Mouse (Mus musculus): ENCODE data around the gene Mmab. TPM values are rescaled to one million over a fixed set of nuclear protein-coding genes. Genes with fewer than 3 reads are reported as not detected.

The Mmab gene
- polyA plus RNA-seq, 1 experiment from 2014 or later = 29.8 TPM

- no peaks in the 10 kb centered on the region for H3K9me3 ChIP-seq (ENCODE audit: control insufficient read depth, low read length)
- no peak overlapping the region for H3K4me2 ChIP-seq (ENCODE audit: low read depth, severe bottlenecking)
- H3K9ac ChIP-seq (ENCODE audit: low read length) = no peak overlapping the region
- H3K4me3 ChIP-seq (ENCODE audit: low read depth, low read length) = no peak overlapping the region
- ATAC-seq (ENCODE audit: insufficient number of reproducible peaks, low FRiP score, low TSS enrichment, low read depth) = no peak
- no peaks in the 10 kb centered on the region for H3K27me3 ChIP-seq (ENCODE audit: control insufficient read depth, insufficient read depth, low read length)
- DNase-seq (ENCODE audit: low spot score) = no peak
- H3K27ac ChIP-seq (replicated peaks; ENCODE audit: low read depth, low read length) = no peak overlapping the region
- WGBS = 47% methylated on average over 5 of the region's 5 CpGs
- H3K4me1 ChIP-seq (ENCODE audit: control insufficient read depth, insufficient read depth, low read length) = no peaks in the 10 kb centered on the region
- peaks cover 17% of the 10 kb centered on the region for H3K36me3 ChIP-seq (ENCODE audit: control insufficient read depth, insufficient read depth, low read length)
Measured at GRCm38 (mm10) chr5:114422591-114422990, 21.3 kb downstream of the Mmab start.

- 77% methylated on average over 11 of the region's 11 CpGs for WGBS
- peaks cover 24% of the 10 kb centered on the region for H3K36me3 ChIP-seq (ENCODE audit: control insufficient read depth, insufficient read depth, low read length)
- no peak overlapping the region for H3K27ac ChIP-seq (replicated peaks; ENCODE audit: low read depth, low read length)
Measured at GRCm38 (mm10) chr5:114421561-114422298, 22.1 kb downstream of the Mmab start.

DNA sequence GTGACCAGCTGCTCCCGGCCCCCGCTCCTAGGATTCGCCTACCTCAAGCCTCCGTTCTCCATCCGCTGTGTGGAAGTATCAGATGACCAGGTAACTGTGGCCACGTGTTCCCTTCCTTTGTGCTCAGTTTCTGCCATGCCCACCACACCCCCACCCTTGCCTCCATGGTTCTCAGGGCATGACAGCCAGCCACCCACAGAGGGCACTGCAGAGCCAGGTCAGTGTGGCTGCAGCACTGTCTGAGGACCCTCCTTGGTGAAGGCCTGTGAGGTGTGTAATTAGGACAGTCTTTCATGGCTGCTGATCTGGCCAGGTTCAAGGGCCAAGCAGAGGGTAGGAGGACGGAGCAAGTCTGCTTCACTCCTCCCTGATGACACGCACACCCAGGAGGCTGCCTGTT, 25.3 kb downstream of the Mmab start:
- H3K36me3 ChIP-seq (ENCODE audit: control insufficient read depth, insufficient read depth, low read length) = peaks cover 35% of the 10 kb centered on the region
- H3K4me1 ChIP-seq (ENCODE audit: control insufficient read depth, insufficient read depth, low read length) = no peaks in the 10 kb centered on the region
- no peak overlapping the region for H3K27ac ChIP-seq (replicated peaks; ENCODE audit: low read depth, low read length)
- no peak overlapping the region for H3K4me2 ChIP-seq (ENCODE audit: low read depth, severe bottlenecking)
- H3K27me3 ChIP-seq (ENCODE audit: control insufficient read depth, insufficient read depth, low read length) = no peaks in the 10 kb centered on the region
- DNase-seq (ENCODE audit: low spot score) = peak; percentile 46
- no peak overlapping the region for H3K4me3 ChIP-seq (ENCODE audit: low read depth, low read length)
- 83% methylated on average over 8 of the region's 8 CpGs for WGBS
- H3K9ac ChIP-seq (ENCODE audit: low read length) = no peak overlapping the region
- no peaks in the 10 kb centered on the region for H3K9me3 ChIP-seq (ENCODE audit: control insufficient read depth, low read length)
- no peak for ATAC-seq (ENCODE audit: insufficient number of reproducible peaks, low FRiP score, low TSS enrichment, low read depth)

More at GRCm38 (mm10) chr5:114421561-114422298, 22.1 kb downstream of the Mmab start:
- Histone ChIP-seq H3K4me1 (ENCODE audit: control insufficient read depth, insufficient read depth, low read length) (no peaks in the 10 kb centered on the region), H3K27me3 (ENCODE audit: control insufficient read depth, insufficient read depth, low read length) (no peaks in the 10 kb centered on the region), H3K4me3 (ENCODE audit: low read depth, low read length) (no peak overlapping the region), H3K9ac (ENCODE audit: low read length) (no peak overlapping the region), H3K9me3 (ENCODE audit: control insufficient read depth, low read length) (no peaks in the 10 kb centered on the region), H3K4me2 (ENCODE audit: low read depth, severe bottlenecking) (no peak overlapping the region)
- no peak for DNase-seq (ENCODE audit: low spot score)
- ATAC-seq (ENCODE audit: insufficient number of reproducible peaks, low FRiP score, low TSS enrichment, low read depth) = no peak

- 91% methylated on average over 8 of the region's 8 CpGs for WGBS
- H3K4me3 ChIP-seq (ENCODE audit: low read depth, low read length) = no peak overlapping the region
Measured at GRCm38 (mm10) chr5:114416855-114417254, 27.0 kb downstream of the Mmab start.

DNA sequence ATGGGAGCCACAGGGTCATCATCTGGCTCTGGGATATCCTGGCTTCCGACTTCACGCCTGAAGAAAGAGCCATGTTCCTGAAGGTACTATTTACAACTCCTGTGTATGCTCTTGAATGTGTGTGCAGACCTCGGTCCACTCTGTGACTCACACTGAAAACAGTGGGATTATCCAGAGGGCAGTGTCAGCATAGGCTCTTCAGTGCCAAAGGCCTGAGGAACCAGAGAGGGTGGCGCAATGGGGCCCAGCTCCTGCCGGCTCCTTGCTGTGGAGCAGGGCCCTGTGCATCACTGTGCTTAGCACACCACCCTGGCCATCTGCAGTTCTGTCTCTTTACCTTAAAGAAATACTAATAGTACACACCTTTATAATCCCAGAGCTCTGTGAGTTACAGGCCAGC, 28.3 kb downstream of the Mmab start:
- Histone ChIP-seq H3K36me3 (ENCODE audit: control insufficient read depth, insufficient read depth, low read length) (peaks cover 48% of the 10 kb centered on the region), H3K9me3 (ENCODE audit: control insufficient read depth, low read length) (no peaks in the 10 kb centered on the region), H3K27me3 (ENCODE audit: control insufficient read depth, insufficient read depth, low read length) (no peaks in the 10 kb centered on the region), H3K4me2 (ENCODE audit: low read depth, severe bottlenecking) (no peak overlapping the region), H3K27ac (replicated peaks; ENCODE audit: low read depth, low read length) (no peak overlapping the region), H3K9ac (ENCODE audit: low read length) (no peak overlapping the region), H3K4me1 (ENCODE audit: control insufficient read depth, insufficient read depth, low read length) (no peaks in the 10 kb centered on the region), H3K4me3 (ENCODE audit: low read depth, low read length) (no peak overlapping the region)
- no peak for DNase-seq (ENCODE audit: low spot score)
- no peak for ATAC-seq (ENCODE audit: insufficient number of reproducible peaks, low FRiP score, low TSS enrichment, low read depth)
- 91% methylated on average over 5 of the region's 5 CpGs for WGBS

More at GRCm38 (mm10) chr5:114416855-114417254, 27.0 kb downstream of the Mmab start:
- Histone ChIP-seq H3K9me3 (ENCODE audit: control insufficient read depth, low read length) (no peaks in the 10 kb centered on the region), H3K4me1 (ENCODE audit: control insufficient read depth, insufficient read depth, low read length) (no peaks in the 10 kb centered on the region), H3K27me3 (ENCODE audit: control insufficient read depth, insufficient read depth, low read length) (no peaks in the 10 kb centered on the region), H3K4me2 (ENCODE audit: low read depth, severe bottlenecking) (no peak overlapping the region), H3K27ac (replicated peaks; ENCODE audit: low read depth, low read length) (no peak overlapping the region), H3K9ac (ENCODE audit: low read length) (no peak overlapping the region), H3K36me3 (ENCODE audit: control insufficient read depth, insufficient read depth, low read length) (peaks cover 45% of the 10 kb centered on the region)
- ATAC-seq (ENCODE audit: insufficient number of reproducible peaks, low FRiP score, low TSS enrichment, low read depth) = no peak
- DNase-seq (ENCODE audit: low spot score) = no peak

GRCm38 (mm10) chr5:114413067-114413735, 30.7 kb downstream of the Mmab start:
- Histone ChIP-seq H3K9me3 (ENCODE audit: control insufficient read depth, low read length) (no peaks in the 10 kb centered on the region), H3K4me2 (ENCODE audit: low read depth, severe bottlenecking) (no peak overlapping the region), H3K36me3 (ENCODE audit: control insufficient read depth, insufficient read depth, low read length) (peaks cover 47% of the 10 kb centered on the region), H3K4me3 (ENCODE audit: low read depth, low read length) (no peak overlapping the region), H3K9ac (ENCODE audit: low read length) (no peak overlapping the region), H3K27me3 (ENCODE audit: control insufficient read depth, insufficient read depth, low read length) (no peaks in the 10 kb centered on the region), H3K4me1 (ENCODE audit: control insufficient read depth, insufficient read depth, low read length) (no peaks in the 10 kb centered on the region), H3K27ac (replicated peaks; ENCODE audit: low read depth, low read length) (no peak overlapping the region)
- ATAC-seq (ENCODE audit: insufficient number of reproducible peaks, low FRiP score, low TSS enrichment, low read depth) (no peak), DNase-seq (ENCODE audit: low spot score) (no peak)
- WGBS = 79% methylated on average over 16 of the region's 16 CpGs

DNA sequence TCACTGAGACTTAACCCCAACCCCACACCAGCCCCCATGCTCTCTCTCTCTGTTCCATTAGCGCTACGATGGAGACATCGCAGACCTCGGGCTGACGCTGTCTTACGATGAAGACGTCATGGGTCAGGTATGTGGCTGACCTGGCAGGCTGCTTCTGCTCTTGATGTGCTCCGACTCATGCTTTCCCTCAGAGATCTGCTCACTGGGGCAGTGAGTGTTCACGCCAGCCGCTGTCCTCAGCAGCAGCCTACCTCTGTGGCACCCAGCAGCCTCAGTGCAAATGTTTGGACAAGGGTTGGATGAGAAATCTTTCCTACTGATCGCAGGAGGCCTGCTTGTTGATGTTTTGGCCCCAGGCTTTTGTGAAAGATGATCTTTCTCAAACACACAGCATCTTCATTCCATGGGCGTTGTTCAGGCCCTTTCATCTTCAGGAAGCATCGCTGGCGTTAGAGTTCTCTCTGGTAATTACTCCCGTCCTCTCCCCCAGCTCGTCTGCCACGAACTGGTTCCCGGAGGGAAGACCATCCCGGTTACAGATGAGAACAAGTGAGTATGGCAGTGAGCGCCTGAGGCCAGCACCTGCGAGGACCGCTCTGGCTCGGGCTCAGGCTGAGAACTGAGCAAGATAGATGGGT, 31.4 kb downstream of the Mmab start:
- H3K27ac ChIP-seq (replicated peaks; ENCODE audit: low read depth, low read length) = no peak overlapping the region
- DNase-seq (ENCODE audit: low spot score) (no peak), ATAC-seq (ENCODE audit: insufficient number of reproducible peaks, low FRiP score, low TSS enrichment, low read depth) (no peak)
- H3K36me3 ChIP-seq (ENCODE audit: control insufficient read depth, insufficient read depth, low read length) = peaks cover 45% of the 10 kb centered on the region
- H3K9ac ChIP-seq (ENCODE audit: low read length) = no peak overlapping the region
- no peaks in the 10 kb centered on the region for H3K9me3 ChIP-seq (ENCODE audit: control insufficient read depth, low read length)
- 75% methylated on average over 23 of the region's 23 CpGs for WGBS
- H3K4me2 ChIP-seq (ENCODE audit: low read depth, severe bottlenecking) = no peak overlapping the region
- H3K27me3 ChIP-seq (ENCODE audit: control insufficient read depth, insufficient read depth, low read length) = no peaks in the 10 kb centered on the region
- no peaks in the 10 kb centered on the region for H3K4me1 ChIP-seq (ENCODE audit: control insufficient read depth, insufficient read depth, low read length)
- H3K4me3 ChIP-seq (ENCODE audit: low read depth, low read length) = no peak overlapping the region

GRCm38 (mm10) chr5:114410429-114410828, 33.4 kb downstream of the Mmab start:
- Histone ChIP-seq H3K9me3 (ENCODE audit: control insufficient read depth, low read length) (no peaks in the 10 kb centered on the region), H3K27me3 (ENCODE audit: control insufficient read depth, insufficient read depth, low read length) (no peaks in the 10 kb centered on the region), H3K9ac (ENCODE audit: low read length) (no peak overlapping the region), H3K27ac (replicated peaks; ENCODE audit: low read depth, low read length) (no peak overlapping the region), H3K4me2 (ENCODE audit: low read depth, severe bottlenecking) (no peak overlapping the region), H3K36me3 (ENCODE audit: control insufficient read depth, insufficient read depth, low read length) (peaks cover 38% of the 10 kb centered on the region), H3K4me3 (ENCODE audit: low read depth, low read length) (no peak overlapping the region), H3K4me1 (ENCODE audit: control insufficient read depth, insufficient read depth, low read length) (no peaks in the 10 kb centered on the region)
- DNase-seq (ENCODE audit: low spot score) = no peak
- WGBS = 92% methylated on average over 13 of the region's 13 CpGs
- no peak for ATAC-seq (ENCODE audit: insufficient number of reproducible peaks, low FRiP score, low TSS enrichment, low read depth)

All from limb, embryonic 11.5 days (tissue).